Mouse (Mus musculus) layer of hippocampus, adult 11-12 months (tissue): Measurements from ENCODE around the gene Fgd5.
"Not testable (repeated sequence)": the region's sequence is repeated elsewhere in the genome, so short reads cannot be mapped to it uniquely, and the experiment has no call there.

Experiments used
- DNase-seq: peaks from one replicate; pipeline ENCODE4 v3.0.0; 2022; ENCODE audit warnings: low spot score

Fgd5 gene

GRCm38 (mm10) chr6:92067146-92067790, 88.6 kb downstream of the Fgd5 start:
- DNase-seq, result peak; percentile 53

DNA sequence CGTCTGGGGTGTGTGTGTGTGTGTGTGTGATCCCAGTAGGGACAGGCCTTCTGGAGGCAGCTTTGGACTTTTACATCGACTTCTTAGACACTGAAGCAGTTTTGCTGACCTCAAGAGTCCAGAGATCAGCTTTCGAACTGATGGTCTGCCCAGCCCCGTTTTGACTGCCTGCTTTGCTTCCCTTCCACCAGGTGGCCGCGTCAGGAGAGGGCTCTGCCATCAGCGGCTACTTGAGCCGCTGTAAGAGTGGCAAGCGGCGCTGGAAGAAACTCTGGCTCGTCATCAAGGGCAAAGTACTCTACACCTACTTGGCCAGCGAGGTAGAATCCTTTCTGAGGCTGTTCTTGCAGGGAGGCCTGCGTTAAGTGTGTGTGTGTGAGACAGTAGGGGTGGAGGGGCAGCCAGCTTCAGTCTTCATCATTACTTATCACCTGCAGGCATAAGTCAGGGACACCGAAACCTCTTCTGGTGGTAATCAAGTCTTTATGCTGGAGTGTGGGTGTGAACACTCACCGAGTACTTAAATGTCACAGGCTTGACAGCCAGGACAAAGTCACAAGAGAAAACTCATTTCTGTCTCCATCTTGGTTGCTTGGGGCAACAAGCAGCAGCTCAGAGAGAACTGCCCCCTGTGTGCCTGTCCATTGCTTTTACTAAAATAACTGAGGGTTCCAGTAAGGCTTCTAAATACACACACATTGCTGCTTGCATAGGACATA, 92.6 kb downstream of the Fgd5 start:
- DNase-seq, result no peak

GRCm38 (mm10) chr6:92080730-92081129, 102.1 kb downstream of the Fgd5 start:
- no peak for DNase-seq

DNA sequence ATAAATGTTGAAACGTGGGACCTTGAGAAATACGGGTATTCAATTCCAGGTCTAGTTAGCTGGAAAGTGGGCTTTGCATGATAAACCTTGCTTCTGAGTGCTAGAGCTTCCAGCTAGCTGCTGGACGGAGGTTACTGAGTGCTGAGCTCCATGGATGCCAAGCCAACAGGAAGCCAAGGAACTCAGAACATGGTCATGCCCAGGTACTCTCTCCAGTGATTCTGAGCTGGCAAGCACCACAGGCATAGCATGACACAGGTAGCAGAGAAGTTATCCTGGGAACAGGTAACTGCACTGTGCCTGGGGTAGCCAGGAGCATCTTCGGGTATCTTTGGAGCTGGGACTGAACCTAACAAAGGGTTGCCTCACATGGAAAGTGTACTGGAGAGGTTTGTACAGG, 104.1 kb downstream of the Fgd5 start:
- DNase-seq, result no peak

- DNase-seq, result no peak
These were observed 106.3 kb downstream of the Fgd5 start for GRCm38 (mm10) chr6:92084932-92085331.

- DNase-seq, result not testable (repeated sequence)
These were observed 110.5 kb downstream of the Fgd5 start for GRCm38 (mm10) chr6:92089141-92089540.

DNA sequence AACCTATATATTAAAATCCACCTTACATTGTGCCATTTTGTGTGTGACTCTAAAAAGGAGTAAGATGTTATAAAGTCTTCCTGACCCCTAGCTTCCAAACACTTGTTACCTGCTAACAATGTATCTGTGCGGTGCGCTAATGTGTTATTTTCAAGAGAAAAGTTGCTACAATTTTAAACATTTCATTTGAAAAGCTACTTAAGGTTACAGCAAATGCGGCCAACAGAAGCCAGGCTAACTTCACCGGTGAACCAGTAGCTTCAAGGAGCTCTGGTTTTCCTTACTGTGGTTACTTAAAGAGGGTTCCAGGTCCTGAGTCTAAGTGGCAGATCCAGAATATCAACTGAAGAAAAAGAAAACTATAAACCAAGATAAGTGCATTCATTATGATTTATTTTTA, 111.3 kb downstream of the Fgd5 start:
- DNase-seq, result no peak

DNA sequence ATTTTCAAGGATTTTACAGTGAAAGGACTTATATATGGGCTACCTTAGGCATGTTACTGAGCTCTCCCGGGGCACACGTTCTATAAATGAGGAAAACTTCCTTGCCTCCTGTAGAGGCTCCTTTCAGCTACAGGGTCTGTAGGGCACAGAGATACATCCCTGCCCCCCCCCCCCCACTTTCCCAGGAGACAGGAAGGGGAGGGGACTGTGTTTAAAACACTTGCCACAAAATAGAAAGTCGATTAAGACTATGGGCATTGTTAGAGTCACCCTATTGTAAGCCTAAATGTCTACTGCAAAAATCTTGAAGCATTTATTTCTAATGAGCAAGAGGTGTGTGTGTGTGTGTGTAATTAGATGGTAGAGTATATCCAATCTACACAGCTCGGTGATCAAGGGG, 111.8 kb downstream of the Fgd5 start:
- DNase-seq, result no peak

DNA sequence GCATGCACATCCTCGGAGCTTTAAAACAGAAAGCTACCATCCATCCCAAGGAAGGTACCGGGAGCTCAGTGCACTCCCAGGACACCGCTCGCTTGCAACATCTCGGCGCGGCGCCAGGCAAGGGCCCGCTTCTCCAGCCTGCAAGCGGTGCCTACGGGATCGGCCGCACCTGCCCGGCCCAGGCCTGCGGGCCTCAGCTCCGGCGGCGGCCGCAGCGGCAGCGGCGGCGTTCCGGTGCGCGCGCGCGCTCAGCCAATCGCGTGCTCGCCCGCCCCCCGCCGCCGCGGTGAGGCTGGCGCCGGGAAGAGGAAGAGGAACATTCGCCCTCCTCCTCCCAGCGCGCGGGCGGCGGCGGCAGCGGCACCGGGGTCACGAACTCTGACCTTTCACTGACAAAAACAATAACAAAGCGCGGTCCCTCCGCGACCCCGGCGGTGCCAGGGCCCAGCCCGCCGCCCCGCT, 112.5 kb downstream of the Fgd5 start, which contains the start of gene Nr2c2:
Gene Nr2c2 (plus strand): TSS at position 261 of the 462 bp plus-strand sequence.
- peak; percentile 88 for DNase-seq

DNA sequence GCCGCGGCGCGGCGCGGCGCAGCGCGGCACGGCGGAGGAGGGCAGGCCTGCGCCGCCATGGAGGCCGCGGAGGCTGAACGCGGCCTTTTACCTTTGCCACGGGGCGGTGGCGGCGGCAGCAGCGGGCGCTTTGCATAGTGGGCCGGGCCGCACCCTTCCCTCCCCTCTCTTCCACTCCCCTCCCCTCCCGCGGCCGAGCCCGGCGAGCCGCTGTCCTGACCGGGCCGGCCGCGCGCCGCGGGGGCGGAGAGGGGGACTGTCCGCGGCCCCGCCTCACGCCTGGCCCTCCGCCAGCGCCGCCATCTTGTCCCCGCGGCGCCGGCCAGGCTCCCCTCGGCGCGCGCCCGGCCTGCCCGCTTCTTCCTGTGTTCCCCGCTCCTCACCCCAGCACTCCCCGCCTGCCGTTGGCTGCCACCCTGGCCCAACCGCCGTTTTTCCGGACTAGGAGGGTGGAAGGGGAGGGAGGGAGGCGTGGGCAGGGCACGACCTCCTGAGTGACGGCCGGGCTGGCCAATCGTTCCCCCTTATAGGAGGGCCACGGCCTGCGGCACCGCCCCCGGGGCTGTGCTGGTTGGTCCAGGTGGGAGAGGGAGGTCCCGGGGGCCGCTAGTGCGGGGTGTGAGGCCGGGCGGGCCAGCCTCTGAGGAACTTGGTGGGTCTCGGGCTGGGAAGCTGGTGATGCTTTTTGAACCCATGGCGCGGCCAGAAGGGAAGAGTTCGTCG, 113.2 kb downstream of the Fgd5 start:
- peak; percentile 100 for DNase-seq

DNA sequence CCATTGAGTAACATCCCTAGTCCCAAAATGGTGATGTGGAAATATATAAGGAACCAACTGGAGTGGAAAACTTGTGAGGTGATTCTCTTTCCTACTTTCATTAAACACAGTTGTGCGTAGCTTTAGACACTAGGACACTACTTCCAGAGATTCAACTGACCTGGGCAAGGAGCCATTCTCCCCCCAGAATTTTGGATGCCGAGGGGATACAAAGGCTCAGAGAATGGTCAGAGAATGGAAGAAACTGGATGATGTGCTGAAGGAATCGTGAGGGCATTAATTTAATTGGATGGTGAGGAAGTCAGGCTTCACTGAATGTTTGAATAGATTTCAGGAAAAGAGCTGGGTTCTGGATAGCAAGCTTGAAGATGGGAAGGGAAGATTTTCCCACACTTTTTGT, 114.1 kb downstream of the Fgd5 start:
- no peak for DNase-seq

DNA sequence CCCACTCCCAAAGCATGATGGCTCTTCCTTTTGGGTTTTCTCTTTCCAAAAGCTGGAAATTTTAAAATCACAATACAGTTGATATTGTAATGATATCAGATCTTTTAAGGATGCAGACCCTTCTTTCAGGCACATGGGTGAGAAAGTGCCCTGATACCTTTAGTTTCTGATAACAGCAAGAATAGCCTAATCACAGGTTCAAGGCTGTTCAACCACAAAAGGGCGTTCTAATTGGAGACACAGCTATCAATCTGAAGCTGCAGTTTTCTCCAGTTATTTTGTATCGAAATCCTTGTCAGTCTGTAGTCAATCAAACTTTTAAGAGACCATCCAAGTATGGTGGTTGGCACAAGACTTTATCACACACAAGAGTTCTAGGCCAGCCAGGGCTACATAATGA, 115.2 kb downstream of the Fgd5 start:
- DNase-seq, result no peak

DNA sequence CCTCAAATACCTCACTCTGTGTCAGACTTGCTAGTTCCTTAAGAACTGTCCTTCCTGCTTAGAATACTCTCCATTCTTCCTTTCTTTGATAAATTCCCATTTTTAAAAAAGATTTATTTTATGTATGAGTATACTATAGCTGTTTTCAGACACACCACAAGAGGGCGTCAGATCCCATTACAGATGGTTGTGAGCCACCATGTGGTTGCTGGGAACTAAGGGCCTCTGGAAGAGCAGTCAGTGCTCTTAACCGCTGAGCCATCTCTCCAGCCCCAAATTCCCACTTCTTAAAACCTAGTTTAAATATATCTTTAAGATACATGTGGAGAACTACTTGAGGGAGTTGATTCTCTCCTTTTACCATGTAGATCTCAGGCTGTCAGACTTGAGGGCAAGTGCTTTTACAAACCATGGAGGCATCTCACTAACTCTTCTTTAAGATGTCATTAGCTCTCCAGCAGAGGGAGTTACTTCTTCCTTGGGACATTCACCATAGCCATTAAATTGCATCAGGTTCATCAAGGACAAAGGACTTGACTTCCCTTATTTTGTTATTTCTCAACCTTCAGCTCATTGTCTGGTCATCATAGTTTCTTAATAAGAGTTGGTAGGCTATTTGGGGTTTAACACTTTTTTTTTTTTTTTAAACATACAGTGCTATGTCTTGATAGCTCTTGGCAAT, 122.1 kb downstream of the Fgd5 start:
- DNase-seq, result no peak

- DNase-seq, result no peak
These were observed 145.9 kb downstream of the Fgd5 start for GRCm38 (mm10) chr6:92124547-92124946.
